Mouse (Mus musculus) hindbrain, embryonic 12.5 days (tissue): ENCODE results near the gene Map4k1. TPM values are rescaled to one million over a fixed set of nuclear protein-coding genes. Genes with fewer than 3 reads are reported as not detected.

Experiments used
- ATAC-seq: fragments of 200-750 bp; cut with Nextera tagmentation; 2 replicates; pipeline ENCODE4 v1.8.0; 2017; ENCODE audit warnings: moderate TSS enrichment; ENCODE audit not compliant: low FRiP score
- H3K27ac ChIP-seq: fragments of 300-500 bp; sonication (generic); 2 replicates; pipeline ENCODE4 v1.5.1; 2016; ENCODE audit warnings: mild to moderate bottlenecking
- H3K27me3 ChIP-seq: fragments of 300-500 bp; sonication (generic); 2 replicates; pipeline ENCODE4 v1.6.1; 2016; ENCODE audit warnings: mild to moderate bottlenecking
- H3K36me3 ChIP-seq: fragments of 300-500 bp; sonication (generic); 2 replicates; pipeline ENCODE4 v1.6.1; 2016; ENCODE audit warnings: mild to moderate bottlenecking
- H3K4me1 ChIP-seq: fragments of 300-500 bp; sonication (generic); 2 replicates; pipeline ENCODE4 v1.6.1; 2016
- H3K4me2 ChIP-seq: fragments of 300-500 bp; sonication (generic); replicated peaks from 2 replicates; pipeline ENCODE4 v1.6.1; 2016; ENCODE audit warnings: mild to moderate bottlenecking
- H3K4me3 ChIP-seq: fragments of 300-500 bp; sonication (generic); 2 replicates; pipeline ENCODE4 v1.5.1; 2016; ENCODE audit warnings: mild to moderate bottlenecking
- H3K9ac ChIP-seq: fragments of 300-500 bp; sonication (generic); 2 replicates; pipeline ENCODE4 v1.6.1; 2016; ENCODE audit warnings: mild to moderate bottlenecking, moderate library complexity
- H3K9me3 ChIP-seq: fragments of 300-500 bp; sonication (generic); replicated peaks from 2 replicates; pipeline ENCODE4 v1.6.1; 2016; ENCODE audit warnings: mild to moderate bottlenecking
- WGBS: fragments of 180-500 bp; shearing (Covaris S2); methylation state at CpG from one replicate; pipeline ENCODE4 v1.1.7; 2016; 5-methylcytosine and 5-hydroxymethylcytosine counted together
- polyA plus RNA-seq: library from polyadenylated mRNA; unstranded; fragments of >200 nt; fragmentation: Nextera tagmentation; extraction: Ambion mirVana; gene quantifications from 2 replicates; pipeline ENCODE4 v1.2.1, GENCODE M21; 2016

The Map4k1 gene
- polyA plus RNA-seq, 1 experiment from 2014 or later, result 4.9 TPM

GRCm38 (mm10) chr7:28985207-28985606 lies 3.4 kb downstream of the Map4k1 start:
- Histone ChIP-seq H3K9me3 (no peaks in the 10 kb centered on the region), H3K27me3 (no peaks in the 10 kb centered on the region), H3K27ac (no peak overlapping the region), H3K4me2 (no peak overlapping the region), H3K4me3 (no peak overlapping the region), H3K4me1 (peaks cover 14% of the 10 kb centered on the region), H3K36me3 (no peaks in the 10 kb centered on the region), H3K9ac (no peak overlapping the region)
- 89% methylated on average over 7 of the region's 7 CpGs for WGBS
- ATAC-seq, result no peak

GRCm38 (mm10) chr7:28990766-28991273 lies 9.0 kb downstream of the Map4k1 start:
- Histone ChIP-seq H3K36me3 (no peaks in the 10 kb centered on the region), H3K9me3 (no peaks in the 10 kb centered on the region), H3K27ac (no peak overlapping the region), H3K4me1 (no peaks in the 10 kb centered on the region), H3K27me3 (no peaks in the 10 kb centered on the region), H3K9ac (no peak overlapping the region), H3K4me3 (no peak overlapping the region), H3K4me2 (no peak overlapping the region)
- ATAC-seq, result no peak
- WGBS, result 55% methylated on average over 14 of the region's 14 CpGs

- Histone ChIP-seq H3K27ac (no peak overlapping the region), H3K4me1 (no peaks in the 10 kb centered on the region), H3K9me3 (no peaks in the 10 kb centered on the region), H3K27me3 (no peaks in the 10 kb centered on the region), H3K4me2 (no peak overlapping the region), H3K36me3 (no peaks in the 10 kb centered on the region), H3K9ac (no peak overlapping the region), H3K4me3 (no peak overlapping the region)
- 65% methylated on average over 5 of the region's 5 CpGs for WGBS
- no peak for ATAC-seq
These were observed 9.8 kb downstream of the Map4k1 start for GRCm38 (mm10) chr7:28991616-28992015.

- Histone ChIP-seq H3K4me1 (no peaks in the 10 kb centered on the region), H3K9ac (no peak overlapping the region), H3K27ac (no peak overlapping the region), H3K27me3 (no peaks in the 10 kb centered on the region), H3K4me3 (no peak overlapping the region), H3K9me3 (no peaks in the 10 kb centered on the region), H3K36me3 (no peaks in the 10 kb centered on the region), H3K4me2 (no peak overlapping the region)
- WGBS, result 91% methylated on average over 3 of the region's 3 CpGs
- ATAC-seq, result no peak
These were observed 11.1 kb downstream of the Map4k1 start for GRCm38 (mm10) chr7:28992997-28993396.

GRCm38 (mm10) chr7:28993402-28993801 lies 11.6 kb downstream of the Map4k1 start:
- ATAC-seq, result no peak
- Histone ChIP-seq H3K36me3 (no peaks in the 10 kb centered on the region), H3K4me3 (no peak overlapping the region), H3K27me3 (no peaks in the 10 kb centered on the region), H3K9me3 (no peaks in the 10 kb centered on the region), H3K4me2 (no peak overlapping the region), H3K4me1 (no peaks in the 10 kb centered on the region), H3K9ac (no peak overlapping the region), H3K27ac (no peak overlapping the region)
- 87% methylated on average over 3 of the region's 3 CpGs for WGBS

GRCm38 (mm10) chr7:29000651-29001605 lies 19.1 kb downstream of the Map4k1 start:
- Histone ChIP-seq H3K36me3 (no peaks in the 10 kb centered on the region), H3K4me1 (peaks cover 10% of the 10 kb centered on the region; the same call in 1 of the 2 replicates), H3K27me3 (peaks cover 15% of the 10 kb centered on the region), H3K9me3 (no peaks in the 10 kb centered on the region), H3K9ac (peak overlapping the region; percentile 67), H3K27ac (peak overlapping the region; percentile 44; the same call in 1 of the 2 replicates), H3K4me2 (peak overlapping the region; percentile 92), H3K4me3 (peak overlapping the region; percentile 48)
- 7% methylated on average over 43 of the region's 43 CpGs for WGBS
- ATAC-seq, result peak; percentile 67

- Histone ChIP-seq H3K4me3 (no peak overlapping the region), H3K27ac (no peak overlapping the region), H3K27me3 (no peaks in the 10 kb centered on the region), H3K4me2 (no peak overlapping the region), H3K9me3 (no peaks in the 10 kb centered on the region), H3K36me3 (no peaks in the 10 kb centered on the region), H3K9ac (no peak overlapping the region), H3K4me1 (no peaks in the 10 kb centered on the region)
- WGBS, result 81% methylated on average over 9 of the region's 9 CpGs
- ATAC-seq, result no peak
These were observed 25.6 kb downstream of the Map4k1 start for GRCm38 (mm10) chr7:29007224-29008101.

GRCm38 (mm10) chr7:29008171-29008570 lies 26.3 kb downstream of the Map4k1 start:
- no peak overlapping the region for H3K4me2 ChIP-seq
- no peaks in the 10 kb centered on the region for H3K36me3 ChIP-seq
- no peaks in the 10 kb centered on the region for H3K27me3 ChIP-seq
- H3K9ac ChIP-seq, result no peak overlapping the region
- no peaks in the 10 kb centered on the region for H3K9me3 ChIP-seq
- no peak for ATAC-seq
- no peak overlapping the region for H3K4me3 ChIP-seq
- H3K4me1 ChIP-seq, result no peaks in the 10 kb centered on the region
- WGBS, result 90% methylated on average over 10 of the region's 10 CpGs
- H3K27ac ChIP-seq, result no peak overlapping the region

GRCm38 (mm10) chr7:29008714-29009113 lies 26.9 kb downstream of the Map4k1 start:
- H3K27me3 ChIP-seq, result no peaks in the 10 kb centered on the region
- H3K9ac ChIP-seq, result no peak overlapping the region
- WGBS, result 75% methylated on average over 9 of the region's 9 CpGs
- no peaks in the 10 kb centered on the region for H3K4me1 ChIP-seq
- H3K4me2 ChIP-seq, result no peak overlapping the region
- H3K4me3 ChIP-seq, result no peak overlapping the region
- H3K27ac ChIP-seq, result no peak overlapping the region
- no peaks in the 10 kb centered on the region for H3K9me3 ChIP-seq
- no peaks in the 10 kb centered on the region for H3K36me3 ChIP-seq
- no peak for ATAC-seq

- Histone ChIP-seq H3K4me1 (peaks cover 8% of the 10 kb centered on the region), H3K27me3 (peaks cover 38% of the 10 kb centered on the region), H3K27ac (no peak overlapping the region), H3K4me3 (no peak overlapping the region), H3K36me3 (no peaks in the 10 kb centered on the region), H3K9me3 (peaks cover 6% of the 10 kb centered on the region; the same call in 1 of the 2 replicates), H3K9ac (no peak overlapping the region), H3K4me2 (no peak overlapping the region)
- no peak for ATAC-seq
- 96% methylated on average over 1 of the region's 1 CpGs for WGBS
These were observed 33.1 kb downstream of the Map4k1 start for GRCm38 (mm10) chr7:29014984-29015383.

- 86% methylated on average over 7 of the region's 7 CpGs for WGBS
- peaks cover 52% of the 10 kb centered on the region for H3K27me3 ChIP-seq
- H3K4me1 ChIP-seq, result peaks cover 8% of the 10 kb centered on the region
- no peak overlapping the region for H3K27ac ChIP-seq
- no peak for ATAC-seq
- no peak overlapping the region for H3K4me3 ChIP-seq
- no peak overlapping the region for H3K9ac ChIP-seq
- no peaks in the 10 kb centered on the region for H3K36me3 ChIP-seq
- H3K4me2 ChIP-seq, result no peak overlapping the region
- peaks cover 6% of the 10 kb centered on the region; the same call in 1 of the 2 replicates for H3K9me3 ChIP-seq
These were observed 34.6 kb downstream of the Map4k1 start for GRCm38 (mm10) chr7:29016440-29016839.

GRCm38 (mm10) chr7:29017222-29017621 lies 35.4 kb downstream of the Map4k1 start:
- no peaks in the 10 kb centered on the region for H3K36me3 ChIP-seq
- H3K9ac ChIP-seq, result no peak overlapping the region
- ATAC-seq, result no peak
- WGBS, result 82% methylated on average over 7 of the region's 7 CpGs
- peaks cover 8% of the 10 kb centered on the region for H3K4me1 ChIP-seq
- H3K9me3 ChIP-seq, result peaks cover 6% of the 10 kb centered on the region; the same call in 1 of the 2 replicates
- no peak overlapping the region for H3K4me2 ChIP-seq
- H3K27me3 ChIP-seq, result peaks cover 53% of the 10 kb centered on the region
- no peak overlapping the region for H3K27ac ChIP-seq
- H3K4me3 ChIP-seq, result no peak overlapping the region
